Mouse (Mus musculus) naive thymus-derived CD4-positive, alpha-beta T cell, adult 2 months (primary cell): ENCODE data around the gene Srsf3.
"Not testable (repeated sequence)": the region's sequence is repeated elsewhere in the genome, so short reads cannot be mapped to it uniquely, and the experiment has no call there.

Experiments used
- DNase-seq: peaks from one replicate; pipeline ENCODE4 v3.0.0-alpha.2; 2011; ENCODE audit warnings: low read depth

Srsf3 gene

GRCm38 (mm10) chr17:29032274-29033069 is at the start of gene Srsf3:
Gene Srsf3 (plus strand): TSS chr17:29032628.
- peak; percentile 99 for DNase-seq

GRCm38 (mm10) chr17:28984724-28985420 is 47.6 kb upstream of the Srsf3 start:
- DNase-seq = no peak

GRCm38 (mm10) chr17:28986833-28987232 is 45.6 kb upstream of the Srsf3 start:
- peak; percentile 50 for DNase-seq

GRCm38 (mm10) chr17:28987713-28988112 is 44.7 kb upstream of the Srsf3 start:
- peak; percentile 77 for DNase-seq

GRCm38 (mm10) chr17:28988291-28988690 is 44.1 kb upstream of the Srsf3 start:
- no peak for DNase-seq

GRCm38 (mm10) chr17:28988996-28989395 is 43.4 kb upstream of the Srsf3 start:
- no peak for DNase-seq

- DNase-seq = no peak
These were observed 42.4 kb upstream of the Srsf3 start for GRCm38 (mm10) chr17:28990060-28990459.

- no peak for DNase-seq
These were observed 41.1 kb upstream of the Srsf3 start for GRCm38 (mm10) chr17:28991286-28991685.

GRCm38 (mm10) chr17:28992105-28992504 is 40.3 kb upstream of the Srsf3 start:
- DNase-seq = no peak

GRCm38 (mm10) chr17:28993004-28993403 is 39.4 kb upstream of the Srsf3 start:
- not testable (repeated sequence) for DNase-seq

- peak; percentile 57 for DNase-seq
These were observed 37.8 kb upstream of the Srsf3 start for GRCm38 (mm10) chr17:28994615-28995014.

- no peak for DNase-seq
These were observed 32.0 kb upstream of the Srsf3 start for GRCm38 (mm10) chr17:29000465-29000864.

GRCm38 (mm10) chr17:29003740-29004139 is 28.7 kb upstream of the Srsf3 start:
- DNase-seq = peak; percentile 67

GRCm38 (mm10) chr17:29005002-29005401 is 27.4 kb upstream of the Srsf3 start:
- no peak for DNase-seq

- peak; percentile 46 for DNase-seq
These were observed 25.6 kb upstream of the Srsf3 start for GRCm38 (mm10) chr17:29006812-29007211.

GRCm38 (mm10) chr17:29007243-29007640 is 25.2 kb upstream of the Srsf3 start:
- no peak for DNase-seq

GRCm38 (mm10) chr17:29007641-29008325 is 24.6 kb upstream of the Srsf3 start, which contains the start of gene Stk38:
Gene Stk38 (minus strand): TSS chr17:29007995.
- peak; percentile 96 for DNase-seq

GRCm38 (mm10) chr17:29008326-29008650 is 24.1 kb upstream of the Srsf3 start:
- DNase-seq = no peak

GRCm38 (mm10) chr17:29009181-29009580 is 23.2 kb upstream of the Srsf3 start:
- no peak for DNase-seq

GRCm38 (mm10) chr17:29014235-29014634 is 18.2 kb upstream of the Srsf3 start:
- no peak for DNase-seq

GRCm38 (mm10) chr17:29015638-29016037 is 16.8 kb upstream of the Srsf3 start:
- peak; percentile 86 for DNase-seq

GRCm38 (mm10) chr17:29016705-29017104 is 15.7 kb upstream of the Srsf3 start:
- no peak for DNase-seq
